Mouse (Mus musculus): Measurements from ENCODE around the gene Eif6.

DNA sequence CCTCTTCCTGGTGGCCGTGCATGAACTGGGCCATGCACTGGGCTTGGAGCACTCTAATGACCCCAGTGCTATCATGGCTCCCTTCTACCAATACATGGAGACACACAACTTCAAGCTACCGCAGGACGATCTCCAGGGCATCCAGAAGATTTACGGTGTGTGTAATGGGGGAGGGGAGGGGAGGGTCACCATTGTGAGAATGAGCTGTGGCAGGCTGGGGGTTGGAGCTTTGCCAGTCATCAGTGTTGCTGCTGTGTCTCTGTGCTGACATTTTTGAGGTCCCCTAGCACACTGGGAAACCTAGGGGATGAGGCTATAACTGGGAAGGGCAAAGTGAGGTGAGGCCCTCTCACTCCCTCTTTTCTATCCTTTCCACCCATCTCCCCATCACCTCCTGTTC is 19.3 kb downstream of the Eif6 start:
- no peak for TF ChIP-seq POLR2A (IDR thresholded peaks at IDR 0.05; ENCODE audit: low read depth, low read length)
- no peak for TF ChIP-seq CTCF (IDR thresholded peaks at IDR 0.05; ENCODE audit: extremely low read depth, insufficient read depth, insufficient read length, insufficient replicate concordance)

Measured in spleen, adult 2 months (tissue).